ENCODE assay signal across 26 mouse cellular contexts in genomic region chrX:142994514-142994913, GRCm38 (mm10).
"Had no signal": no experiment of that assay in that cellular context is flagged by ENCODE, and none has a peak within 500 bp of the region (broad histone marks: within the 10 kb centered on the region; RNA-seq: fewer than 3 reads in every experiment).

No protein-coding gene starts in this region.

- H3K36me3 ChIP-seq: heart, embryonic 10.5 days; heart, embryonic 12.5 days; hindbrain, embryonic 13.5 days; hindbrain, embryonic 15.5 days; kidney, embryonic 15.5 days; limb, embryonic 13.5 days; limb, embryonic 15.5 days; liver, embryonic 12.5 days had no signal

- H3K27me3 ChIP-seq: heart, embryonic 12.5 days; hindbrain, embryonic 13.5 days; hindbrain, embryonic 15.5 days; limb, embryonic 15.5 days had no signal

- DNase-seq: gastrocnemius, adult 2 months; gastrocnemius, postnatal 10 days; gastrocnemius, postnatal 25 days; heart, adult 18-20 months; heart, postnatal 14 days; heart, postnatal 36 days; kidney, adult 11 months; kidney, adult 2 months; kidney, adult 9 months; kidney, postnatal 14 days; kidney, postnatal 36 days; layer of hippocampus, adult 9-11 months; layer of hippocampus, postnatal 36 days; left cerebral cortex, postnatal 4 days had no signal

- H3K4me2 ChIP-seq: heart, embryonic 12.5 days; hindbrain, embryonic 13.5 days; hindbrain, embryonic 15.5 days; kidney, embryonic 15.5 days; limb, embryonic 13.5 days; limb, embryonic 15.5 days; liver, embryonic 12.5 days had no signal

- H3K9me3 ChIP-seq: heart, embryonic 10.5 days; heart, embryonic 12.5 days; hindbrain, embryonic 13.5 days; hindbrain, embryonic 15.5 days; kidney, embryonic 15.5 days; limb, embryonic 13.5 days; limb, embryonic 15.5 days; liver, embryonic 12.5 days had no signal

- ATAC-seq: hindbrain, postnatal 0 days; intestine, embryonic 16.5 days; liver, embryonic 12.5 days had no signal

- H3K27ac ChIP-seq: gastrocnemius, adult 2 months; heart, embryonic 10.5 days; hindbrain, embryonic 13.5 days; hindbrain, embryonic 15.5 days; hindbrain, postnatal 0 days; kidney, embryonic 15.5 days; kidney, postnatal 0 days; limb, embryonic 13.5 days; limb, embryonic 15.5 days; liver, embryonic 12.5 days; liver, embryonic 14.5 days had no signal

- H3K9ac ChIP-seq: heart, embryonic 12.5 days; hindbrain, embryonic 13.5 days; hindbrain, embryonic 15.5 days; kidney, embryonic 15.5 days; limb, embryonic 13.5 days; limb, embryonic 15.5 days; liver, embryonic 12.5 days; liver, embryonic 14.5 days had no signal

- H3K4me3 ChIP-seq: gastrocnemius, adult 2 months; heart, embryonic 10.5 days; heart, embryonic 12.5 days; hindbrain, embryonic 13.5 days; hindbrain, embryonic 15.5 days; kidney, embryonic 15.5 days; limb, embryonic 13.5 days; limb, embryonic 15.5 days; liver, embryonic 12.5 days had no signal

- H3K4me1 ChIP-seq: heart, embryonic 10.5 days; heart, embryonic 12.5 days; hindbrain, embryonic 13.5 days; hindbrain, embryonic 15.5 days; kidney, embryonic 15.5 days; limb, embryonic 13.5 days; limb, embryonic 15.5 days had no signal
